Mouse (Mus musculus) embryonic fibroblast, embryonic 13.5 days (primary cell): ENCODE results near the gene Wdr54.

ENCODE experiments used
- CTCF ChIP-seq: IDR thresholded peaks from 2 replicates; pipeline ENCODE4 v1.5.1; 2011; ENCODE audit warnings: mild to moderate bottlenecking, control low read depth, low read length, moderate library complexity, borderline replicate concordance; ENCODE audit not compliant: insufficient read depth
- POLR2A ChIP-seq: IDR thresholded peaks from 2 replicates; pipeline ENCODE4 v1.6.1; 2011; ENCODE audit warnings: low read depth, mild to moderate bottlenecking, control low read depth, low read length, moderate library complexity

- TF ChIP-seq CTCF (no peak), POLR2A (no peak)
Observed at GRCm38 (mm10) chr6:83193571-83193970, 37.4 kb upstream of the Wdr54 start.
